Mouse (Mus musculus) heart, embryonic 14.5 days (tissue): ENCODE results near the gene Ccr9. TPM values are rescaled to one million over a fixed set of nuclear protein-coding genes. Genes with fewer than 3 reads are reported as not detected.
"Not testable (repeated sequence)": the region's sequence is repeated elsewhere in the genome, so short reads cannot be mapped to it uniquely, and the experiment has no call there.

ENCODE experiments used
- ATAC-seq: fragments of 200-750 bp; cut with Nextera tagmentation; 2 replicates; pipeline ENCODE4 v1.8.0; 2017; ENCODE audit warnings: low read depth, moderate TSS enrichment; ENCODE audit not compliant: insufficient number of reproducible peaks, insufficient read depth, low FRiP score
- H3K27ac ChIP-seq, 2 experiments: fragments of 200-500 bp in 1 of 2; fragments of 300-500 bp in 1 of 2; sonication (generic) in 1 of 2; replicated peaks in 1 of 2; 2 replicates each; pipeline ENCODE4 v1.5.1; 2012 to 2014; ENCODE audit warnings: low read depth in 2 of 2, low read length in 2 of 2, control low read depth in 1 of 2, mild to moderate bottlenecking in 1 of 2, mixed read lengths in 1 of 2; ENCODE audit not compliant: control insufficient read depth in 1 of 2, insufficient read depth in 1 of 2
- H3K27me3 ChIP-seq: fragments of 300-500 bp; sonication (generic); 2 replicates; pipeline ENCODE4 v1.6.1; 2014; ENCODE audit warnings: mild to moderate bottlenecking, low read length, control low read depth; ENCODE audit not compliant: control insufficient read depth, insufficient read depth
- H3K36me3 ChIP-seq: fragments of 300-500 bp; sonication (generic); 2 replicates; pipeline ENCODE4 v1.6.1; 2014; ENCODE audit warnings: mild to moderate bottlenecking, control low read depth, low read length, mixed read lengths; ENCODE audit not compliant: control insufficient read depth, insufficient read depth
- H3K4me1 ChIP-seq, 2 experiments: fragments of 200-500 bp in 1 of 2; fragments of 300-500 bp in 1 of 2; sonication (generic) in 1 of 2; 2 replicates each; pipeline ENCODE4 v1.6.1; 2012 to 2014; ENCODE audit warnings: low read length in 2 of 2, control low read depth in 1 of 2, mixed read lengths in 1 of 2; ENCODE audit not compliant: control insufficient read depth in 2 of 2, insufficient read depth in 2 of 2
- H3K4me2 ChIP-seq: fragments of 300-500 bp; sonication (generic); 2 replicates; pipeline ENCODE4 v1.6.1; 2014; ENCODE audit warnings: mild to moderate bottlenecking, low read length
- H3K4me3 ChIP-seq, 2 experiments: fragments of 200-500 bp in 1 of 2; fragments of 300-500 bp in 1 of 2; sonication (generic) in 1 of 2; 2 replicates each; pipeline ENCODE4 v1.5.1; 2012 to 2014; ENCODE audit warnings: low read length in 2 of 2, mild to moderate bottlenecking in 2 of 2, control low read depth in 1 of 2, low read depth in 1 of 2, moderate library complexity in 1 of 2; ENCODE audit not compliant: control insufficient read depth in 1 of 2, insufficient read depth in 1 of 2
- H3K9ac ChIP-seq: fragments of 300-500 bp; sonication (generic); 2 replicates; pipeline ENCODE4 v1.6.1; 2014; ENCODE audit warnings: mild to moderate bottlenecking, low read length
- H3K9me3 ChIP-seq: fragments of 300-500 bp; sonication (generic); 2 replicates; pipeline ENCODE4 v1.6.1; 2016; ENCODE audit warnings: low read length, control low read depth; ENCODE audit not compliant: control insufficient read depth
- WGBS: fragments of 180-500 bp; shearing (Covaris S2); extraction: QIAGEN DNeasy Blood & Tissue Kit; methylation state at CpG from one replicate; pipeline ENCODE4 v1.1.7; 2014; 5-methylcytosine and 5-hydroxymethylcytosine counted together
- polyA plus RNA-seq: library from polyadenylated mRNA; unstranded; fragments of >200 nt; fragmentation: Nextera tagmentation; extraction: Ambion mirVana; gene quantifications from 2 replicates; pipeline ENCODE4 v1.2.1, GENCODE M21; 2014

The Ccr9 gene
- polyA plus RNA-seq, 1 experiment from 2014 or later, result 0.19 TPM

GRCm38 (mm10) chr9:123716301-123716700, 38.1 kb downstream of the Ccr9 start:
- Histone ChIP-seq H3K4me3 (peak overlapping the region in 1 of 2 experiments; percentile 59; a peak in 1 of 4 replicates), H3K9me3 (no peaks in the 10 kb centered on the region), H3K4me2 (peak overlapping the region; percentile 79), H3K27ac (no peak overlapping the region), H3K36me3 (peaks cover 12% of the 10 kb centered on the region), H3K9ac (peak overlapping the region; percentile 76), H3K27me3 (no peaks in the 10 kb centered on the region; the same call in 1 of the 2 replicates), H3K4me1 (peaks cover 2 to 6% of the 10 kb centered on the region in 2 experiments; a peak in 3 of 4 replicates)
- ATAC-seq, result no peak
- WGBS, result 60% methylated on average over 3 of the region's 3 CpGs

GRCm38 (mm10) chr9:123717186-123718008, 39.2 kb downstream of the Ccr9 start, which contains the start of gene Lztfl1:
TSS of gene Lztfl1 (minus strand) at chr9:123717697.
- peak within 1 kb of the TSS; percentile 66 to 71 for H3K27ac ChIP-seq
- WGBS, result under 1% methylated on average over 55 of the region's 55 CpGs
- no peaks in the 10 kb centered on the region; the same call in 1 of the 2 replicates for H3K27me3 ChIP-seq
- H3K4me1 ChIP-seq, result peaks cover 2 to 6% of the 10 kb centered on the region in 2 experiments; a peak in 3 of 4 replicates
- ATAC-seq, result peak; percentile 100
- H3K9me3 ChIP-seq, result no peaks in the 10 kb centered on the region
- peaks cover 3% of the 10 kb centered on the region; the same call in 1 of the 2 replicates for H3K36me3 ChIP-seq
- peak within 1 kb of the TSS; percentile 76 for H3K9ac ChIP-seq
- peak within 1 kb of the TSS; percentile 79 for H3K4me2 ChIP-seq
- peak within 1 kb of the TSS; percentile 59 to 98 for H3K4me3 ChIP-seq

- ATAC-seq, result no peak
- 54% methylated on average over 2 of the region's 2 CpGs for WGBS
Observed at GRCm38 (mm10) chr9:123722737-123723493, 44.7 kb downstream of the Ccr9 start.

GRCm38 (mm10) chr9:123731271-123731670, 53.0 kb downstream of the Ccr9 start:
- Histone ChIP-seq H3K9me3 (peaks cover 2% of the 10 kb centered on the region; the same call in 1 of the 2 replicates), H3K27me3 (no peaks in the 10 kb centered on the region), H3K27ac (no peak overlapping the region), H3K9ac (no peak overlapping the region), H3K4me1 (no peaks in the 10 kb centered on the region), H3K4me2 (no peak overlapping the region), H3K4me3 (no peak overlapping the region), H3K36me3 (no peaks in the 10 kb centered on the region)
- WGBS, result 69% methylated on average over 3 of the region's 3 CpGs
- ATAC-seq, result no peak

More at GRCm38 (mm10) chr9:123722737-123723493, 44.7 kb downstream of the Ccr9 start:
- Histone ChIP-seq H3K27me3 (peaks cover 4% of the 10 kb centered on the region; the same call in 1 of the 2 replicates), H3K9me3 (no peaks in the 10 kb centered on the region), H3K4me2 (no peak overlapping the region), H3K4me3 (no peak overlapping the region), H3K27ac (no peak overlapping the region), H3K9ac (no peak overlapping the region), H3K4me1 (no peaks in the 10 kb centered on the region), H3K36me3 (no peaks in the 10 kb centered on the region)

GRCm38 (mm10) chr9:123734133-123734532, 55.9 kb downstream of the Ccr9 start:
- Histone ChIP-seq H3K9me3 (peaks cover 2% of the 10 kb centered on the region; the same call in 1 of the 2 replicates), H3K4me1 (no peaks in the 10 kb centered on the region), H3K27me3 (no peaks in the 10 kb centered on the region), H3K4me2 (no peak overlapping the region), H3K4me3 (no peak overlapping the region), H3K9ac (no peak overlapping the region), H3K36me3 (no peaks in the 10 kb centered on the region), H3K27ac (no peak overlapping the region)
- WGBS, result 63% methylated on average over 3 of the region's 3 CpGs
- no peak for ATAC-seq

- 85% methylated on average over 4 of the region's 4 CpGs for WGBS
- no peaks in the 10 kb centered on the region for H3K4me1 ChIP-seq
- H3K4me3 ChIP-seq, result no peak overlapping the region
- no peak overlapping the region for H3K27ac ChIP-seq
- H3K9me3 ChIP-seq, result no peaks in the 10 kb centered on the region
- no peaks in the 10 kb centered on the region for H3K27me3 ChIP-seq
- H3K9ac ChIP-seq, result no peak overlapping the region
- no peaks in the 10 kb centered on the region for H3K36me3 ChIP-seq
- ATAC-seq, result no peak
- no peak overlapping the region for H3K4me2 ChIP-seq
Observed at GRCm38 (mm10) chr9:123740799-123741198, 62.6 kb downstream of the Ccr9 start.

- not testable (repeated sequence) for ATAC-seq, H3K9me3 ChIP-seq, H3K27ac ChIP-seq, H3K4me2 ChIP-seq, H3K4me1 ChIP-seq, H3K9ac ChIP-seq, H3K36me3 ChIP-seq, H3K27me3 ChIP-seq, H3K4me3 ChIP-seq
- WGBS, result 88% methylated on average over 7 of the region's 8 CpGs
Observed at GRCm38 (mm10) chr9:123749687-123750086, 71.4 kb downstream of the Ccr9 start.
